In genomic region chr12:84191190-84191589, GRCm38 (mm10) we compare ENCODE assay signal across 8 mouse cellular contexts. TPM values are rescaled to one million over a fixed set of nuclear protein-coding genes. Genes with fewer than 3 reads are reported as not detected.
DNase-seq lines count a peak whose midpoint lies in the region; ATAC-seq and TF ChIP-seq lines count a peak whose summit lies in the region.

No protein-coding gene starts in this region.

- no peaks in the 10 kb centered on the region for H3K36me3 ChIP-seq in heart, embryonic 16.5 days (ENCODE audit: control insufficient read depth, insufficient read depth)
- H3K36me3 ChIP-seq in hindbrain, embryonic 14.5 days (replicated peaks; ENCODE audit: control insufficient read depth, insufficient read depth): no peaks in the 10 kb centered on the region
- no peaks in the 10 kb centered on the region for H3K36me3 ChIP-seq in midbrain, embryonic 13.5 days

- 76% methylated on average over 7 of the region's 7 CpGs for WGBS in heart, embryonic 16.5 days
- WGBS in hindbrain, embryonic 14.5 days: 66% methylated on average over 7 of the region's 7 CpGs
- WGBS in midbrain, embryonic 13.5 days: 70% methylated on average over 7 of the region's 7 CpGs

- TF ChIP-seq POLR2A in brain, embryonic 14.5 days (IDR thresholded peaks at IDR 0.05; ENCODE audit: borderline replicate concordance, extremely low read depth, insufficient read depth, insufficient read length, poor library complexity, severe bottlenecking): no peak

- H3K4me1 ChIP-seq in heart, embryonic 16.5 days (ENCODE audit: control insufficient read depth, insufficient read depth, low read length): peaks cover 72% of the 10 kb centered on the region
- H3K4me1 ChIP-seq in hindbrain, embryonic 14.5 days (replicated peaks; ENCODE audit: control insufficient read depth, insufficient read depth, low read length): peaks cover 61% of the 10 kb centered on the region
- H3K4me1 ChIP-seq in midbrain, embryonic 13.5 days (replicated peaks): peaks cover 79% of the 10 kb centered on the region

- no peaks in the 10 kb centered on the region for H3K9me3 ChIP-seq in heart, embryonic 16.5 days (replicated peaks; ENCODE audit: control insufficient read depth, low read length)
- no peaks in the 10 kb centered on the region for H3K9me3 ChIP-seq in hindbrain, embryonic 14.5 days (ENCODE audit: control insufficient read depth, low read length)
- H3K9me3 ChIP-seq in midbrain, embryonic 13.5 days: no peaks in the 10 kb centered on the region

- no peak overlapping the region for H3K4me3 ChIP-seq in heart, embryonic 16.5 days (ENCODE audit: low read length)
- peak overlapping the region; percentile 86; the same call in 1 of the 2 replicates for H3K4me3 ChIP-seq in hindbrain, embryonic 14.5 days (replicated peaks; ENCODE audit: low read length)
- H3K4me3 ChIP-seq in midbrain, embryonic 13.5 days (replicated peaks): no peak overlapping the region

- ATAC-seq in heart, embryonic 16.5 days (replicated peaks; ENCODE audit: extremely low read depth, insufficient read depth, low FRiP score): no peak
- no peak for ATAC-seq in hindbrain, embryonic 14.5 days (ENCODE audit: low FRiP score)
- ATAC-seq in midbrain, embryonic 13.5 days: no peak
- no peak for ATAC-seq in monocyte, adult 5-6 weeks (replicated peaks; ENCODE audit: insufficient number of reproducible peaks, low FRiP score, low TSS enrichment, poor library complexity, severe bottlenecking)

- peak overlapping the region; percentile 90 for H3K4me2 ChIP-seq in heart, embryonic 16.5 days (ENCODE audit: low read depth, low read length)
- peak overlapping the region; percentile 80 for H3K4me2 ChIP-seq in hindbrain, embryonic 14.5 days (replicated peaks)
- H3K4me2 ChIP-seq in midbrain, embryonic 13.5 days (replicated peaks): peak overlapping the region; percentile 97

- no peak for TF ChIP-seq CTCF in brain, embryonic 14.5 days (IDR thresholded peaks at IDR 0.05; ENCODE audit: borderline replicate concordance, extremely low read depth, insufficient read depth, insufficient read length)

- intact Hi-C loops in heart, postnatal 14 days (cut with DNase I): no loop called here

- no peak overlapping the region for H3K27ac ChIP-seq in heart, embryonic 16.5 days (ENCODE audit: low read length)
- no peak overlapping the region for H3K27ac ChIP-seq in hindbrain, embryonic 14.5 days
- no peak overlapping the region for H3K27ac ChIP-seq in midbrain, embryonic 13.5 days

- DNase-seq in heart, postnatal 14 days: no peak
- DNase-seq in brain, embryonic 14.5 days (ENCODE audit: low read depth): peak; percentile 54
- DNase-seq in hindbrain, embryonic 14.5 days (ENCODE audit: low spot score): no peak
- DNase-seq in frontal cortex, postnatal 25 days (ENCODE audit: low spot score in 2 of 2): no peak
- no peak for DNase-seq in cerebellum, adult 11 months

- H3K27me3 ChIP-seq in heart, embryonic 16.5 days (ENCODE audit: control insufficient read depth, insufficient read depth, low read length): no peaks in the 10 kb centered on the region
- H3K27me3 ChIP-seq in hindbrain, embryonic 14.5 days (ENCODE audit: control insufficient read depth, insufficient read depth, low read length): no peaks in the 10 kb centered on the region
- H3K27me3 ChIP-seq in midbrain, embryonic 13.5 days: 0 out of 2 replicates have a peak, but pooled peaks cover 4% of the 10 kb centered on the region

- no peak overlapping the region for H3K9ac ChIP-seq in heart, embryonic 16.5 days (ENCODE audit: low read length)
- peak overlapping the region; percentile 29; the same call in 1 of the 2 replicates for H3K9ac ChIP-seq in hindbrain, embryonic 14.5 days
- peak overlapping the region; percentile 93; the same call in 1 of the 2 replicates for H3K9ac ChIP-seq in midbrain, embryonic 13.5 days (replicated peaks)

RNA-seq across cellular contexts. Expression of gene Elmsan1, which starts 27.5 kb away (rescaled TPM):
- 7.1 and 7.5 TPM in 2 replicates for polyA plus RNA-seq in heart, embryonic 16.5 days (2015; fragmentation: Nextera tagmentation; extraction: Ambion mirVana)
- total RNA-seq in heart, postnatal 14 days (2021): 10 to 100 TPM; 15.7 to 16.9 TPM
- polyA plus RNA-seq in brain, embryonic 14.5 days (2012; rRNA removed): 6.8 and 7.9 TPM in 2 replicates
- 4.4 and 4.8 TPM in 2 replicates for polyA plus RNA-seq in hindbrain, embryonic 14.5 days (2014; fragmentation: Nextera tagmentation; extraction: Ambion mirVana)
- polyA plus RNA-seq in midbrain, embryonic 13.5 days (2015; fragmentation: Nextera tagmentation; extraction: Ambion mirVana): 3.6 and 5.2 TPM in 2 replicates
- total RNA-seq in monocyte, adult 5-6 weeks (2017): 21.6 to 42.4 TPM (median 28.2 TPM) in 3 replicates

RNA-seq across cellular contexts. Expression of gene Pnma1, which starts 42.9 kb away (rescaled TPM):
- polyA plus RNA-seq in heart, embryonic 16.5 days (2015; fragmentation: Nextera tagmentation; extraction: Ambion mirVana): 0.59 and 0.60 TPM in 2 replicates
- under 1 TPM; 0.17 to 0.31 TPM for total RNA-seq in heart, postnatal 14 days (2021)
- polyA plus RNA-seq in brain, embryonic 14.5 days (2012; rRNA removed): 3.2 TPM in 2 replicates
- polyA plus RNA-seq in hindbrain, embryonic 14.5 days (2014; fragmentation: Nextera tagmentation; extraction: Ambion mirVana): 3.2 and 4.1 TPM in 2 replicates
- polyA plus RNA-seq in midbrain, embryonic 13.5 days (2015; fragmentation: Nextera tagmentation; extraction: Ambion mirVana): 5.5 and 6.5 TPM in 2 replicates
- 0.78 to 3.5 TPM in 2 of 3 replicates, not detected in the other for total RNA-seq in monocyte, adult 5-6 weeks (2017)
